Mouse (Mus musculus): ENCODE measurements around the gene Ell. TPM values are rescaled to one million over a fixed set of nuclear protein-coding genes. Genes with fewer than 3 reads are reported as not detected.
A peak's percentile ranks its signal among the peaks of the same experiment; 100 is the strongest.

Gene Ell
- polyA plus RNA-seq, 1 experiment from 2014 or later = 11.6 TPM

- H3K36me3 ChIP-seq = no peaks in the 10 kb centered on the region
- H3K9me3 ChIP-seq = no peaks in the 10 kb centered on the region
- H3K27ac ChIP-seq (replicated peaks) = peak overlapping the region; percentile 54
- no peak overlapping the region for H3K4me2 ChIP-seq
- no peaks in the 10 kb centered on the region for H3K27me3 ChIP-seq (replicated peaks)
- peaks cover 38% of the 10 kb centered on the region for H3K4me1 ChIP-seq
- H3K9ac ChIP-seq = no peak overlapping the region
- no peak for ATAC-seq (ENCODE audit: extremely low read depth, insufficient number of reproducible peaks, low FRiP score, low TSS enrichment)
- 48% methylated on average over 9 of the region's 9 CpGs for WGBS
- H3K4me3 ChIP-seq = no peak overlapping the region
These were observed 99.5 kb downstream of the Ell start for GRCm38 (mm10) chr8:70638752-70639151.

Other genes with a start within 250 kb of the Ell start
- 32.6 and 34.1 TPM in 2 replicates for gene Ddx49, start 237.0 kb upstream of the Ell start, polyA plus RNA-seq (2015; fragmentation: Nextera tagmentation; extraction: Ambion mirVana)
- 294 and 344 TPM in 2 replicates for gene Cope, start 236.9 kb upstream of the Ell start, polyA plus RNA-seq (2015; fragmentation: Nextera tagmentation; extraction: Ambion mirVana)
- gene Cers1, start 223.7 kb upstream of the Ell start, polyA plus RNA-seq (2015; fragmentation: Nextera tagmentation; extraction: Ambion mirVana) = 1.9 and 2.6 TPM in 2 replicates
- 0.74 and 0.99 TPM in 2 replicates for gene Gdf1, start 209.6 kb upstream of the Ell start, polyA plus RNA-seq (2015; fragmentation: Nextera tagmentation; extraction: Ambion mirVana)
- gene Upf1, start 186.2 kb upstream of the Ell start, polyA plus RNA-seq (2015; fragmentation: Nextera tagmentation; extraction: Ambion mirVana) = 11.3 and 12.2 TPM in 2 replicates
- gene Comp, start 165.9 kb upstream of the Ell start, polyA plus RNA-seq (2015; fragmentation: Nextera tagmentation; extraction: Ambion mirVana) = 3.5 TPM in 2 replicates
- 9.7 and 12.4 TPM in 2 replicates for gene Crtc1, start 99.9 kb upstream of the Ell start, polyA plus RNA-seq (2015; fragmentation: Nextera tagmentation; extraction: Ambion mirVana)
- 11.2 and 12.4 TPM in 2 replicates for gene Klhl26, start 62.5 kb upstream of the Ell start, polyA plus RNA-seq (2015; fragmentation: Nextera tagmentation; extraction: Ambion mirVana)
- gene Tmem59l, start 52.1 kb upstream of the Ell start, polyA plus RNA-seq (2015; fragmentation: Nextera tagmentation; extraction: Ambion mirVana) = 0.45 and 0.76 TPM in 2 replicates
- gene Crlf1, start 46.3 kb upstream of the Ell start, polyA plus RNA-seq (2015; fragmentation: Nextera tagmentation; extraction: Ambion mirVana) = 3.7 and 5.5 TPM in 2 replicates
- 116 and 125 TPM in 2 replicates for gene Rex1bd, start 32.7 kb upstream of the Ell start, polyA plus RNA-seq (2015; fragmentation: Nextera tagmentation; extraction: Ambion mirVana)
- 842 and 891 TPM in 2 replicates for gene Uba52, start 28.7 kb upstream of the Ell start, polyA plus RNA-seq (2015; fragmentation: Nextera tagmentation; extraction: Ambion mirVana)
- 240 and 251 TPM in 2 replicates for gene Fkbp8, start 11.7 kb upstream of the Ell start, polyA plus RNA-seq (2015; fragmentation: Nextera tagmentation; extraction: Ambion mirVana)
- 65.8 and 71.2 TPM in 2 replicates for gene Kxd1, start 11.5 kb upstream of the Ell start, polyA plus RNA-seq (2015; fragmentation: Nextera tagmentation; extraction: Ambion mirVana)
- 135 and 145 TPM in 2 replicates for gene Isyna1, start 54.9 kb downstream of the Ell start, polyA plus RNA-seq (2015; fragmentation: Nextera tagmentation; extraction: Ambion mirVana)
- 63.3 and 70.9 TPM in 2 replicates for gene Ssbp4, start 69.4 kb downstream of the Ell start, polyA plus RNA-seq (2015; fragmentation: Nextera tagmentation; extraction: Ambion mirVana)
- 1.5 and 2.7 TPM in 2 replicates for gene Lrrc25, start 76.7 kb downstream of the Ell start, polyA plus RNA-seq (2015; fragmentation: Nextera tagmentation; extraction: Ambion mirVana)
- 0.86 and 1.2 TPM in 2 replicates for gene Gdf15, start 93.0 kb downstream of the Ell start, polyA plus RNA-seq (2015; fragmentation: Nextera tagmentation; extraction: Ambion mirVana)
- 33.7 and 37.3 TPM in 2 replicates for gene Pgpep1, start 120.9 kb downstream of the Ell start, polyA plus RNA-seq (2015; fragmentation: Nextera tagmentation; extraction: Ambion mirVana)
- 269 and 297 TPM in 2 replicates for gene Lsm4, start 133.8 kb downstream of the Ell start, polyA plus RNA-seq (2015; fragmentation: Nextera tagmentation; extraction: Ambion mirVana)
- 68.6 and 76.9 TPM in 2 replicates for gene Jund, start 159.5 kb downstream of the Ell start, polyA plus RNA-seq (2015; fragmentation: Nextera tagmentation; extraction: Ambion mirVana)
- not detected in 2 replicates for gene Iqcn, start 164.0 kb downstream of the Ell start, polyA plus RNA-seq (2015; fragmentation: Nextera tagmentation; extraction: Ambion mirVana)
- gene Gm3336, start 179.1 kb downstream of the Ell start, polyA plus RNA-seq (2015; fragmentation: Nextera tagmentation; extraction: Ambion mirVana) = not detected in 2 replicates
- 0.14 TPM in 1 of 2 replicates, not detected in the other for gene Pde4c, start 184.3 kb downstream of the Ell start, polyA plus RNA-seq (2015; fragmentation: Nextera tagmentation; extraction: Ambion mirVana)
- 17.4 and 23.2 TPM in 2 replicates for gene Rab3a, start 215.2 kb downstream of the Ell start, polyA plus RNA-seq (2015; fragmentation: Nextera tagmentation; extraction: Ambion mirVana)
- gene Mpv17l2, start 221.5 kb downstream of the Ell start, polyA plus RNA-seq (2015; fragmentation: Nextera tagmentation; extraction: Ambion mirVana) = 41.6 and 48.4 TPM in 2 replicates
- gene Pik3r2, start 237.3 kb downstream of the Ell start, polyA plus RNA-seq (2015; fragmentation: Nextera tagmentation; extraction: Ambion mirVana) = 34.9 and 36.5 TPM in 2 replicates